Mouse (Mus musculus): Measurements from ENCODE around the gene H6pd.

GRCm38 (mm10) chr4:150006122-150006854, 2.5 kb downstream of the H6pd start:
- TF ChIP-seq CTCF (conservative IDR thresholded peaks at IDR 0.05; ENCODE audit: low read length) = no peak
- TF ChIP-seq NANOG (IDR thresholded peaks at IDR 0.05; ENCODE audit: borderline replicate concordance, low read length) = no peak
- TF ChIP-seq POU5F1 (IDR thresholded peaks at IDR 0.05; ENCODE audit: borderline replicate concordance, low read length) = no peak

Measured in E14TG2a.4 (cell line).